Mouse (Mus musculus): ENCODE results near the gene Zbtb41. TPM values are rescaled to one million over a fixed set of nuclear protein-coding genes. Genes with fewer than 3 reads are reported as not detected.

Gene Zbtb41
- total and polyA plus RNA-seq, 3 experiments = 7.6 to 9.3 TPM; not detected in 1

DNA sequence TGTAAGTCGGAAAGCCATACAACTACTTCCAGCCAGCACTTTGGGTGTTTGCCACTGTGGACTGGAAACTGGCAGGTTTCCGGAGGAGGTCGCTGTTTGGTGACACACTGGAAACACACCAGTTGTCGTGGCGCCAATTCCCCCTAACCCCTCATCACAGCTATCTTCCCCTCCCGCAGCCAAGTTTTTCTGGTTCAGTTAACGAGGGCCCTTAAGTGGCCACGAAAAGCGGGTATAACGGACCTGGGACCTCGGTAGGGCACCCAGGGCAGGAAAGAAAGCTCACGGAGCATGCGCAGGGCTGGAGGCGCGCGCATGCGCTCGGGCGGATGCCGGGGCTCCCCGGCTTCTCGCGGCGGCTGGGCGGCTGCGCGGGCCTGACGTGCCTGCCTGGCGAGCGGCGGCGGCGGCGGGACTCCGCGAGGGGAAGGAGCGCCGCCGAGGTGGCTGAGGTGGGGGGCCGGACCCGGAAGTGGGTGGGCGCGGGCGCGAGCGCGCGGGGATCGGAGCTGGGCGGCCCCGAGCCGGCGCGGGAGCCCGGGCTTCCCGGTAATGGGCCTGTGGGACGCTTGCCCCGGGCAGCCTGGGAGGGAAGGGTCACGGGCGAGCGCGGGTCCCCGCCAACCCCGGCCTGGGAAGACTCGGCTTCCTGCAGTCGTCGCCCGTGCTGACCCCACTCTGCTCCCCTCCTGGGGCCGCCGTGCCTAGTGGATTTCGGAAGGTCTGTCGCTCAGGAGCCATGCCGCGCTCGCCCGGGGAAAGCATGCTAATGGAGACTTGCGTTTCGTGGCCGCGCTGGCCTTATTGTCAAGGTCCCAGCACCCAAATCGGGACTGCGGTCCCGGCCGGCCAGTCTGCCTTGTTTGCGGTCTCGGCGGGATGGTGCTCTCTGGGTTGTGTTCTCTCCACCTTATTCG lies at the start of gene Zbtb41 (continued):
- TF ChIP-seq POLR2AphosphoS2 (IDR thresholded peaks at IDR 0.05; ENCODE audit: low read length) (peak; percentile 87), ETS1 (IDR thresholded peaks at IDR 0.05; ENCODE audit: low read depth, low read length) (no peak), JUND (IDR thresholded peaks at IDR 0.05; ENCODE audit: low read depth, low read length) (no peak), ZNF384 (IDR thresholded peaks at IDR 0.05; ENCODE audit: low read depth, low read length) (no peak), TAL1 (IDR thresholded peaks at IDR 0.05; ENCODE audit: low read length) (no peak), CHD2 (IDR thresholded peaks at IDR 0.05; ENCODE audit: low read length) (no peak)

DNA sequence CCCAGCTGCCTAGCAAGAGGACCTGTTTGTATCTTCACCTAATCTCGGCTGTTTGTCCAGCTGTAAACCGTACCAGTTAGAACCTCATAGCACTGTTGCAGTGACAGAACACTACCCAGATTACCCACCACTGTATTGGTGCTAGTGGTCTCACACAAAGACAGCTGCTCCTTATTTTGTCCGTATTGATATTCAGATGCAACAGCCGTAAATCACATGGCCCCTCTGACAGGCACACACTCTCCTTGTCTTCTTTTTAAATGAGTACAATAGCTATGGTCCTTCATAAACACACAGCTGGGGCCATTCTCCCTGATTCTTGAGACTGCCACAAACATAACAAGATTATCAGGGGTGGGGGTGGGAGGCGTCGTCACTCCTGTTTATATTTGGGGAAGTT lies 46.2 kb upstream of the Zbtb41 start:
- Histone ChIP-seq H3K27ac (ENCODE audit: control insufficient read depth, low read depth, low read length) (no peak overlapping the region), H3K4me3 (ENCODE audit: control insufficient read depth in 1 of 2, insufficient read depth in 1 of 2, low read depth in 2 of 2, low read length in 2 of 2) (no peak overlapping the region), H3K4me1 (ENCODE audit: control insufficient read depth in 1 of 2, insufficient read depth in 2 of 2, low read length in 2 of 2) (no peaks in the 10 kb centered on the region), H3K36me3 (ENCODE audit: control insufficient read depth in 1 of 2, insufficient read depth in 2 of 2, low read length in 2 of 2) (no peaks in the 10 kb centered on the region), H3K9ac (ENCODE audit: control insufficient read depth, low read depth, low read length, poor library complexity, severe bottlenecking) (no peak overlapping the region), H3K9me3 (replicated peaks; ENCODE audit: insufficient read depth, low read length) (no peaks in the 10 kb centered on the region), H3K27me3 (ENCODE audit: control insufficient read depth in 1 of 2, insufficient read depth in 2 of 2, low read length in 2 of 2) (no peaks in the 10 kb centered on the region), H3K79me2 (ENCODE audit: control insufficient read depth, insufficient read depth, low read length, poor library complexity) (no peaks in the 10 kb centered on the region)
- TF ChIP-seq NELFE (IDR thresholded peaks at IDR 0.05; ENCODE audit: low read depth, low read length) (no peak), POLR2AphosphoS5 (IDR thresholded peaks at IDR 0.05; ENCODE audit: borderline replicate concordance, low read depth, low read length) (no peak), MAZ (IDR thresholded peaks at IDR 0.05; ENCODE audit: low read depth, low read length) (no peak), UBTF (IDR thresholded peaks at IDR 0.05; ENCODE audit: borderline replicate concordance, insufficient read depth, low read depth, low read length) (no peak), RCOR1 (IDR thresholded peaks at IDR 0.05; ENCODE audit: low read depth, low read length) (no peak)
- DNase-seq (ENCODE audit: low read depth, low spot score) = peak; percentile 7

DNA sequence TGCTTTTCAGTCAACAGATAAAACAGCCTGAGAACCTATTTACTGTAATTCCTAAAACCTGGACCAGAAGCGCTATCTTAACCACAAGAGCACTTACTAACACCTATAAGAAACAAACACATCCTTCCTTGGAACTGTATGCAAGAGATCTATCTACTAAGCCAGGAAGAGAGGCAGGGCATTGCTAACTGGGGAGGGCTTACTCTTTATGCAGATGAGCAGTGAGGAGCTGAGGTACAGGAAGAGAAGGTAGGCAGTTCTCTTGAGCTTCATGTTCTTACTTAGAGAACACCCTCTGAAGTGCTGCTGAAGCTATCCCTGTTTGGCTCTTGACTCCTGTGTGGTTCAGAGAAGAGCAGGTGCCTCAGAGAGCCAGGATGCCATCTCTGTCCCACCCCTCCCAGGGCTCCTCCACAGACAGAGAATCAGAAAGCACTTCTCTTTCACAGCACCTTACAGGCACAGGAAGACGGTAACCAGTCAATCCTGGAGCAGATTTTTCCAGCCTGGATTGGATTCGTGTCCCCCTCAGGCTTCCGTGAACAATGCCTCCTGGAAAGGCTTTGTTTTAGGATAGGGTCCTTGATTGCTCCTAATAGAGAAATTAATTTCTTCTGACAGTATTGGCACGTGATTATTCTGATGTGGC lies 45.3 kb upstream of the Zbtb41 start, which contains the start of gene Crb1:
Gene Crb1, minus strand, starts transcription at position 463 of the 649 bp plus-strand sequence.
- H3K27ac ChIP-seq (ENCODE audit: control insufficient read depth, low read depth, low read length) = no peak within 1 kb of the TSS
- H3K79me2 ChIP-seq (ENCODE audit: control insufficient read depth, insufficient read depth, low read length, poor library complexity) = no peaks in the 10 kb centered on the region
- no peaks in the 10 kb centered on the region for H3K27me3 ChIP-seq (ENCODE audit: control insufficient read depth in 1 of 2, insufficient read depth in 2 of 2, low read length in 2 of 2)
- DNase-seq (ENCODE audit: low read depth, low spot score) = peak; percentile 11
- no peaks in the 10 kb centered on the region for H3K4me1 ChIP-seq (ENCODE audit: control insufficient read depth in 1 of 2, insufficient read depth in 2 of 2, low read length in 2 of 2)
- no peak within 1 kb of the TSS for H3K4me3 ChIP-seq (ENCODE audit: control insufficient read depth in 1 of 2, insufficient read depth in 1 of 2, low read depth in 2 of 2, low read length in 2 of 2)
- no peaks in the 10 kb centered on the region for H3K9me3 ChIP-seq (replicated peaks; ENCODE audit: insufficient read depth, low read length)
- H3K9ac ChIP-seq (ENCODE audit: control insufficient read depth, low read depth, low read length, poor library complexity, severe bottlenecking) = no peak within 1 kb of the TSS
- no peaks in the 10 kb centered on the region for H3K36me3 ChIP-seq (ENCODE audit: control insufficient read depth in 1 of 2, insufficient read depth in 2 of 2, low read length in 2 of 2)
- peak; percentile 29; the same call in 1 of the 2 replicates for TF ChIP-seq USF1 (IDR thresholded peaks at IDR 0.05; ENCODE audit: low read depth, low read length)
- TF ChIP-seq HCFC1 (IDR thresholded peaks at IDR 0.05; ENCODE audit: low read depth, low read length) = no peak
- no peak for TF ChIP-seq RCOR1 (IDR thresholded peaks at IDR 0.05; ENCODE audit: low read depth, low read length)

All from MEL (cell line).